Mouse (Mus musculus) liver, embryonic 14.5 days (tissue): ENCODE results near the gene Olfr91. TPM values are rescaled to one million over a fixed set of nuclear protein-coding genes. Genes with fewer than 3 reads are reported as not detected.

Experiments used
- ATAC-seq: fragments of 200-750 bp; cut with Nextera tagmentation; 2 replicates; pipeline ENCODE4 v1.8.0; 2017; ENCODE audit warnings: moderate number of reproducible peaks, mild to moderate bottlenecking, moderate library complexity; ENCODE audit not compliant: insufficient read depth
- DNase-seq, 3 experiments: peaks; one replicate each; pipeline ENCODE4 v3.0.0-alpha.2; 2012 to 2013; ENCODE audit warnings: low read depth in 3 of 3, low spot score in 3 of 3
- H3K27ac ChIP-seq: fragments of 300-500 bp; sonication (generic); 2 replicates; pipeline ENCODE4 v1.5.1; 2014; ENCODE audit warnings: moderate library complexity, mild to moderate bottlenecking, control low read depth, inconsistent platforms
- H3K27me3 ChIP-seq: fragments of 300-500 bp; sonication (generic); 2 replicates; pipeline ENCODE4 v1.6.1; 2014; ENCODE audit warnings: mild to moderate bottlenecking, low read length, moderate library complexity; ENCODE audit not compliant: control insufficient read depth, insufficient read depth
- H3K36me3 ChIP-seq: fragments of 300-500 bp; sonication (generic); replicated peaks from 2 replicates; pipeline ENCODE4 v1.6.1; 2014; ENCODE audit warnings: low read depth; ENCODE audit not compliant: control insufficient read depth, insufficient read depth
- H3K4me1 ChIP-seq, 2 experiments: fragments of 200-500 bp in 1 of 2; fragments of 300-500 bp in 1 of 2; sonication (generic) in 1 of 2; replicated peaks; 2 replicates each; pipeline ENCODE4 v1.6.1; 2012 to 2014; ENCODE audit warnings: antibody characterized with exemption in 1 of 2, inconsistent platforms in 1 of 2, low read length in 1 of 2; ENCODE audit not compliant: control insufficient read depth in 2 of 2, insufficient read depth in 2 of 2
- H3K4me2 ChIP-seq: fragments of 300-500 bp; sonication (generic); 2 replicates; pipeline ENCODE4 v1.6.1; 2014; ENCODE audit warnings: low read depth, mild to moderate bottlenecking, control low read depth, moderate library complexity
- H3K4me3 ChIP-seq, 2 experiments: fragments of 200-500 bp in 1 of 2; fragments of 300-500 bp in 1 of 2; sonication (generic) in 1 of 2; 2 replicates each; pipeline ENCODE4 v1.5.1; 2012 to 2014; ENCODE audit warnings: low read depth in 2 of 2, low read length in 2 of 2, mild to moderate bottlenecking in 2 of 2, control low read depth in 1 of 2, inconsistent platforms in 1 of 2, moderate library complexity in 1 of 2; ENCODE audit not compliant: insufficient read depth in 1 of 2
- H3K9ac ChIP-seq: fragments of 300-500 bp; sonication (generic); replicated peaks from 2 replicates; pipeline ENCODE4 v1.6.1; 2014; ENCODE audit warnings: mild to moderate bottlenecking, control low read depth, moderate library complexity
- H3K9me3 ChIP-seq: fragments of 300-500 bp; sonication (generic); 2 replicates; pipeline ENCODE4 v1.6.1; 2016; ENCODE audit warnings: low read length, mixed read lengths; ENCODE audit not compliant: control insufficient read depth
- CTCF ChIP-seq: IDR thresholded peaks from 2 replicates; pipeline ENCODE4 v1.5.1; 2016; ENCODE audit warnings: antibody characterized with exemption, low read depth, control low read depth
- EP300 ChIP-seq: IDR thresholded peaks from 2 replicates; pipeline ENCODE4 v1.6.1; 2016; ENCODE audit warnings: antibody characterized with exemption, low read depth
- WGBS: fragments of 180-500 bp; shearing (Covaris S2); extraction: QIAGEN DNeasy Blood & Tissue Kit; methylation state at CpG from one replicate; pipeline ENCODE4 v1.1.7; 2014; ENCODE audit not compliant: insufficient replicate concordance; 5-methylcytosine and 5-hydroxymethylcytosine counted together
- polyA plus RNA-seq, 2 experiments: library from polyadenylated mRNA; depleted of rRNA in 1 of 2; stranded (reverse) in 1 of 2; unstranded in 1 of 2; fragments of >200 nt; fragmentation: Nextera tagmentation in 1 of 2; extraction: Ambion mirVana in 1 of 2; gene quantifications; 2 replicates each; pipeline versions ENCODE4 v1.2.1 to v1.2.3; 2012 to 2014

Olfr91 gene
- polyA plus RNA-seq, 2 experiments, result not detected

DNA sequence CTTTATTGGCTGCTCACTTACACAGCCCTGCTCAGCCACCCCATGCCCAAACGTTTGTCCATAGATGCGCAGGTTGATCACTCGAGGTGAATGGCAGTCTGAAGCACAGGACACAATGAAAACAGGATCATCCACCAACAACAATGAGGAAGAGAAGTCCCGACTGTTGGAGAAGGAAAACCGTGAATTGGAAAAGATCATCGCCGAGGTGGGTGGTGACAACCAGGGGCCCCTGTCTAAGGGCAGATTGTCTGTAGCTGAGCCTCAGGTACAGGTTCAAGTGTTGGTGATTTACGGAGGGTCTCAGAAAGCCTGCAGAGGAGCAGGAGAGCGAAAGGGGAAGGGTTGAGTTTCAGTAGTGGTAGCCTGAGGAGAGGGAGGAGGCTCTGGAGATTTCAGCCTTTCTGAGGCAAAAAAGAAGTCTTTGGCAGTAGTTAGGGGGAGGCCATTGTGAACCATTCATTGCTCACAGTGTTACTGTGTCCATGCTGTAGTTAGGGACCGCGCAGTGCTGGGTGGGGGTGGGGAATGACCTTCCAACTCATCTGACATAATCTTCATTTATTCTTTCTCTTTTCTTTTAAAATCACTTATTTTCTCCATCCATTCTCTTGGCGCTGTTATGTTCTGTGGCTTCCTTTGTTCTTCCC, 25.9 kb downstream of the Olfr91 start:
- ATAC-seq (no peak), DNase-seq (no peak)
- Histone ChIP-seq H3K4me1 (no peaks in the 10 kb centered on the region), H3K36me3 (no peaks in the 10 kb centered on the region), H3K27me3 (no peaks in the 10 kb centered on the region), H3K27ac (no peak overlapping the region), H3K4me2 (no peak overlapping the region), H3K4me3 (no peak overlapping the region), H3K9ac (no peak overlapping the region), H3K9me3 (no peaks in the 10 kb centered on the region)
- no peak for TF ChIP-seq EP300
- no peak for TF ChIP-seq CTCF
- 63% methylated on average over 12 of the region's 12 CpGs for WGBS

GRCm38 (mm10) chr17:37070121-37070520, 28.0 kb downstream of the Olfr91 start:
- Histone ChIP-seq H3K4me3 (no peak overlapping the region), H3K27ac (no peak overlapping the region), H3K9ac (no peak overlapping the region), H3K4me2 (no peak overlapping the region), H3K9me3 (no peaks in the 10 kb centered on the region), H3K27me3 (no peaks in the 10 kb centered on the region), H3K36me3 (no peaks in the 10 kb centered on the region), H3K4me1 (no peaks in the 10 kb centered on the region)
- no peak for DNase-seq
- WGBS, result 58% methylated on average over 8 of the region's 8 CpGs
- TF ChIP-seq EP300 (no peak), CTCF (no peak)
- ATAC-seq, result no peak

DNA sequence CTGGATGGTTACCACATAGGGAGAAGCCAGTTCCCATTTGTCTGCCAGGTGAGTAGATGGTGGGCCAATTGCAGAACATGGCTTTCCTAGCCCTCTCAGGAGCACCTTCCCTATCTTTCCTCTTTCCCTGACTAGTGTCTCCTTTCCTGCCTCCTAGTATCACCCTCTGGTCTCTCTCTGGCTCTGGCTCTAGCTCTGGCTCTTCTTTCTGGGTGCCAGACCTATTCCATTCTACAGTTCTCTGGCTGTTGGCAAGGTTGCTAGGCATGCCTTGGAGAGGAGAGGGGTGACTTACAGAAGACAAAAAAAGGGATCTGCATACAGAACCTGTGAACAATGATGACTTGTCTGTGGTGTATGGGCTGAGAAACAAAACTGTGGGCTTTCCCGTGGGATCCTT, 30.2 kb downstream of the Olfr91 start:
- ATAC-seq (no peak), DNase-seq (no peak)
- H3K4me1 ChIP-seq, result no peaks in the 10 kb centered on the region
- H3K4me3 ChIP-seq, result no peak overlapping the region
- H3K4me2 ChIP-seq, result no peak overlapping the region
- H3K27me3 ChIP-seq, result no peaks in the 10 kb centered on the region
- H3K36me3 ChIP-seq, result no peaks in the 10 kb centered on the region
- no peak overlapping the region for H3K27ac ChIP-seq
- H3K9me3 ChIP-seq, result no peaks in the 10 kb centered on the region
- TF ChIP-seq EP300, result no peak
- no peak for TF ChIP-seq CTCF
- no peak overlapping the region for H3K9ac ChIP-seq
- WGBS, result 52% methylated on average over 1 of the region's 1 CpGs

- TF ChIP-seq EP300 (no peak), CTCF (no peak)
- Histone ChIP-seq H3K4me1 (no peaks in the 10 kb centered on the region), H3K27ac (no peak overlapping the region), H3K9me3 (no peaks in the 10 kb centered on the region), H3K27me3 (no peaks in the 10 kb centered on the region), H3K4me2 (no peak overlapping the region), H3K9ac (no peak overlapping the region), H3K36me3 (no peaks in the 10 kb centered on the region), H3K4me3 (no peak overlapping the region)
- ATAC-seq, result no peak
- DNase-seq, result no peak
- WGBS, result 45% methylated on average over 2 of the region's 2 CpGs
These were observed 32.1 kb downstream of the Olfr91 start for GRCm38 (mm10) chr17:37065993-37066392.

DNA sequence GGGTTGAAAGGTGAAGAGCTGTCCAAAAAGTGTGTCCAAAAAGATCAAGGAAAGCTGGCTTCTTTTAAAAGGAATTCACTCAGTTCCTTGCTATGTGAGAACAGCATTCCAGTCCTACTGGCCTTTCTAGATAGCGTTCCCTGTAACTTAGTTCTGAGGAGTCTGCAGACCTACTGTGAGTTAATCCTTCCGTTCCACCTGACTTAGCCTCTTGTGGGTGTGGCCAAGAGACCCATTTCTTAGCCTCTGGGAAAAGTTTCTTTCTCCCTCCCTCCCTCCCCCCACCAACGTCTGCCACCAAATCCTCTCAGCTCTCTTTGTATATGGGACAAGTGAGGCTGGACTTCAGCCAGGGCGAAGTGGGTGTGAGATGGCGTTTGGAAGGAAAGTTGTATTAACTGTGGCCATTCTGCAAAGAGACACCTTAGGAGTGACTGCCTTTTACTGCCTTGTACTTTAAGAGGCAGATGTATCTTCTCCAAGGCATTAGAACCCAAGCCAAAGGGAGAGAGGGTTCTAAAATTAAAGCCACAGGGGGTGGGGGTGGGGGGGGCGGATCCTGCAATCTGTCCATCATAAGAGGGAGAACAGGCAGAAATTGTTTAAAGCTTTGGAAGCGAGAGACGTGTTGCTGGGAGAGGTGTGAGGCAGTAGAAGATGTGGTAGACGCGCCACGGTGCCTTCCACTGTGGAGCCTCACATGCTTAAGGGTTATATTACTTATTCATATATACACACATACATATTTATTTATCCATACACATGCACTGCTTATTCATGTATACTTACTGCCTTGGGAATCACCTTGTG, 34.2 kb downstream of the Olfr91 start:
- ATAC-seq (no peak), DNase-seq (no peak)
- Histone ChIP-seq H3K9ac (no peak overlapping the region), H3K4me3 (no peak overlapping the region), H3K4me2 (no peak overlapping the region), H3K4me1 (no peaks in the 10 kb centered on the region), H3K36me3 (no peaks in the 10 kb centered on the region), H3K27ac (no peak overlapping the region), H3K27me3 (no peaks in the 10 kb centered on the region), H3K9me3 (no peaks in the 10 kb centered on the region)
- no peak for TF ChIP-seq CTCF
- TF ChIP-seq EP300, result no peak
- WGBS, result 68% methylated on average over 11 of the region's 11 CpGs
